Mouse (Mus musculus) limb, embryonic 14.5 days (tissue): ENCODE results near the gene Sds. TPM values are rescaled to one million over a fixed set of nuclear protein-coding genes. Genes with fewer than 3 reads are reported as not detected.

Experiments
- ATAC-seq: fragments of 200-750 bp; cut with Nextera tagmentation; 2 replicates; pipeline ENCODE4 v1.8.0; 2017; ENCODE audit warnings: low read depth, moderate number of reproducible peaks, moderate TSS enrichment; ENCODE audit not compliant: low FRiP score
- DNase-seq: peaks from one replicate; pipeline ENCODE4 v3.0.0-alpha.2; 2015; ENCODE audit warnings: low spot score
- H3K27ac ChIP-seq: fragments of 300-500 bp; sonication (generic); replicated peaks from 2 replicates; pipeline ENCODE4 v1.5.1; 2014; ENCODE audit warnings: low read depth, mild to moderate bottlenecking, low read length, moderate library complexity, mixed read lengths
- H3K27me3 ChIP-seq: fragments of 300-500 bp; sonication (generic); 2 replicates; pipeline ENCODE4 v1.6.1; 2014; ENCODE audit warnings: low read length, mixed read lengths; ENCODE audit not compliant: control insufficient read depth, insufficient read depth
- H3K36me3 ChIP-seq: fragments of 300-500 bp; sonication (generic); 2 replicates; pipeline ENCODE4 v1.6.1; 2014; ENCODE audit warnings: mild to moderate bottlenecking, low read length, moderate library complexity, mixed read lengths; ENCODE audit not compliant: control insufficient read depth, insufficient read depth
- H3K4me1 ChIP-seq: fragments of 300-500 bp; sonication (generic); 2 replicates; pipeline ENCODE4 v1.6.1; 2014; ENCODE audit warnings: antibody characterized with exemption, low read length, mixed read lengths; ENCODE audit not compliant: control insufficient read depth, insufficient read depth
- H3K4me2 ChIP-seq: fragments of 300-500 bp; sonication (generic); replicated peaks from 2 replicates; pipeline ENCODE4 v1.6.1; 2014; ENCODE audit warnings: low read depth, mild to moderate bottlenecking, low read length, moderate library complexity; ENCODE audit not compliant: severe bottlenecking
- H3K4me3 ChIP-seq: fragments of 300-500 bp; sonication (generic); replicated peaks from 2 replicates; pipeline ENCODE4 v1.5.1; 2014; ENCODE audit warnings: low read length
- H3K9ac ChIP-seq: fragments of 300-500 bp; sonication (generic); 2 replicates; pipeline ENCODE4 v1.6.1; 2014; ENCODE audit warnings: mild to moderate bottlenecking, low read depth, low read length, moderate library complexity; ENCODE audit not compliant: severe bottlenecking
- H3K9me3 ChIP-seq: fragments of 300-500 bp; sonication (generic); 2 replicates; pipeline ENCODE4 v1.6.1; 2016; ENCODE audit warnings: low read length; ENCODE audit not compliant: control insufficient read depth
- POLR2A ChIP-seq: fragments of 200-500 bp; IDR thresholded peaks from 2 replicates; pipeline ENCODE4 v1.8.0; 2012; ENCODE audit warnings: inconsistent platforms, mild to moderate bottlenecking, moderate library complexity, borderline replicate concordance; ENCODE audit not compliant: insufficient read depth, insufficient read length; ENCODE audit errors: extremely low read depth
- WGBS: fragments of 180-500 bp; shearing (Covaris S2); extraction: QIAGEN DNeasy Blood & Tissue Kit; methylation state at CpG from one replicate; pipeline ENCODE4 v1.1.7; 2014; 5-methylcytosine and 5-hydroxymethylcytosine counted together
- polyA plus RNA-seq, 2 experiments: library from polyadenylated mRNA; depleted of rRNA in 1 of 2; stranded (reverse) in 1 of 2; unstranded in 1 of 2; fragments of >200 nt; fragmentation: Nextera tagmentation in 1 of 2; extraction: Ambion mirVana in 1 of 2; gene quantifications; 2 replicates each; pipeline versions ENCODE4 v1.2.1 to v1.2.3; 2012 to 2014

The Sds gene
- polyA plus RNA-seq, 2 experiments = 0.10 TPM; not detected in 1

DNA sequence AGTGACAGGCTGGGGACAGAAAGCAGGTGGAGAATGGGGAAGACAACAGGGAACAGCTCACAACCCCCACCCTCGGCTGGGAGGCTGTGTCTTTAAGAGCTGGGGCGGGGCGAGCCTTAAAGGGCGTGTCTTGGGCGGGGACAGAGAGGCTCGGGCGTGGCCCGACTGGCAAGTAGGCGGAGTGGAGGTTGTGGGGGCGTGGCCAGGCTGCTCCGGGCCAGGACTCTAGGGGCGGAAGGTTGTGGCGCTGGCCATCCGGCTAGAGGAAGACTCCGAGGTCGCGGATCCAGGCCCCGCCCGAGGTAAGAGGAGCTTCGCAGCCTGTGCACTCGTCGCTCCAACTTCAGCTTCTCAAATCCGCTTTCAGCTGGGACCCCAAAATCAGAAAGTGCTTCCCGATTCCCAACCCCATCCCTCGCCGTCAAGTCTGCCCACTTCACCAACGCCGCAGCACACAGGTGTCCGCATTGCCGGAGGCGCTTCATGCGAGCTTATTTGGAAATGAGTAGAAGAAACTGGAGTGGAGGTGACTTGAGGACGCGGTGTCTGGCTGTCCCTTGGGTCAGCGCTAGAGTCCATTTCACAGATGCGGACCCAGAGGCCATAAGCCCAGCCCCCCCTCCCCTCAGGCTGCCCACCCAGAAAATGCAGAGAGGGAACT, 34.8 kb downstream of the Sds start, which contains the start of gene Slc8b1:
Gene Slc8b1, plus strand, starts transcription at position 187 of the 661 bp plus-strand sequence.
- Histone ChIP-seq H3K4me2 (peak within 1 kb of the TSS; percentile 58), H3K36me3 (no peaks in the 10 kb centered on the region), H3K4me1 (peaks cover 32% of the 10 kb centered on the region), H3K9me3 (no peaks in the 10 kb centered on the region), H3K27me3 (no peaks in the 10 kb centered on the region), H3K4me3 (peak within 1 kb of the TSS; percentile 47), H3K27ac (no peak within 1 kb of the TSS), H3K9ac (peak within 1 kb of the TSS; percentile 46)
- WGBS = under 1% methylated on average over 31 of the region's 36 CpGs
- ATAC-seq = peak; percentile 85
- TF ChIP-seq POLR2A = no peak
- DNase-seq = peak; percentile 89

DNA sequence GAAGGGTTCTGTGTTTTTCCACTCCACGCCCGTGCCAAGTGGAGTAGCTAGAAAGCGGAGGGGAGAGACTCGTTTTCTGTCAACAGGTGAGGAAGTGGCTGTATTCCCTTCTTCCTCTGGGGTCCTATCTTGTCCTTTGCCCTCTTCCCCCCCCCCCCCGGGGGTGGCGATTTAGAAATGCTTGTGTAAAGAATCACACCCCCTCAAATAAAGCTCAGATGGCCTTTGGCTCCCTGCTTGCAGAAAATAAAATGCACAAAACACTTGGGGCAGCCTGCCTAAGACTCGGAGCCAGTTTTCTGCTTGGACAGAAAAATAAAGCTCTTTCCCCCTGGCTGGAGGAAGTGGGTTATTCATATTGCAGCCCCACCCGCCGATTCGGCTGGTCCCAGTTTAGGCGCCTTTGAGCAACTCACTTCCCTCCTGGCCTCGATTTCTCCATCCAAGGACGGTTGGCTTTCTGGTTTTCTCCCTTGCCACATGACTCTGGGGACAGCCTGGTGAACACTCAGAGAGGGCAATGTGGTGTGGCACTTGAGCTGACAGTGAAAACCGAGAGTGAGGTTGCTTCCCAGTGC, 35.4 kb downstream of the Sds start:
- peak overlapping the region; percentile 47 for H3K4me3 ChIP-seq
- H3K27ac ChIP-seq = no peak overlapping the region
- H3K36me3 ChIP-seq = no peaks in the 10 kb centered on the region
- H3K27me3 ChIP-seq = no peaks in the 10 kb centered on the region
- H3K9me3 ChIP-seq = no peaks in the 10 kb centered on the region
- WGBS = 29% methylated on average over 13 of the region's 14 CpGs
- H3K4me2 ChIP-seq = peak overlapping the region; percentile 58
- DNase-seq (no peak), ATAC-seq (no peak)
- H3K9ac ChIP-seq = no peak overlapping the region
- no peak for TF ChIP-seq POLR2A
- peaks cover 36% of the 10 kb centered on the region for H3K4me1 ChIP-seq

DNA sequence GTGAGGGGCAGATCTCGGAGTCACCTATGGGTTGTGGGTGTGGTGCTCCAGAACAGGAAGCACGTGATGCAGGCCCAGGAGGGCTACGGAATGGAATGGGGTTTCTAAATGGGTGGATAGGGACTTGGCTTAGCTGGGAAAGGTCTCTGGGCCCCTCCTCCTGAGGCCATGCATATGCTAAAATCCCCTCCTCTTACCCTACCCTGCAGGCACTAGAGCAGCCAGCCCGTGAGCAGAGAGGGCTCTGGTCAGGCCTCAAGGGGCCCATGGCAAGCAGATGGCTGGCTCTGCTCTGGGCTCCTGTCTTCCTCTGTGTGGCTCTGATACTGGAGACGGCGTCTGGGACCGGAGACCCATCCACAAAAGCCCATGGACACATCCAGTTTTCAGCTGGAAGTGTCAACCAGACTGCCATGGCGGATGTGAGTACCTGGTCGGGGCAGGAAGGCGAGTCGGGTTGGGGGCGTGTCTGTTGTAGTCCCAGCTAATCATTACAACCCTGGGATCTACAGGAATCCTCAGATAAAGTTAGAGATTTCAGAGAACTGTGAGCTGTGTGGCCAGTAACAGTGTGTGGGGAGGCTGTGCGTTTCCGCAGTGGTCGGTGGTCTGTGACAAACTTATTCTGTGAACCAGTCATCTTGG, 36.7 kb downstream of the Sds start:
- 41% methylated on average over 15 of the region's 15 CpGs for WGBS

DNA sequence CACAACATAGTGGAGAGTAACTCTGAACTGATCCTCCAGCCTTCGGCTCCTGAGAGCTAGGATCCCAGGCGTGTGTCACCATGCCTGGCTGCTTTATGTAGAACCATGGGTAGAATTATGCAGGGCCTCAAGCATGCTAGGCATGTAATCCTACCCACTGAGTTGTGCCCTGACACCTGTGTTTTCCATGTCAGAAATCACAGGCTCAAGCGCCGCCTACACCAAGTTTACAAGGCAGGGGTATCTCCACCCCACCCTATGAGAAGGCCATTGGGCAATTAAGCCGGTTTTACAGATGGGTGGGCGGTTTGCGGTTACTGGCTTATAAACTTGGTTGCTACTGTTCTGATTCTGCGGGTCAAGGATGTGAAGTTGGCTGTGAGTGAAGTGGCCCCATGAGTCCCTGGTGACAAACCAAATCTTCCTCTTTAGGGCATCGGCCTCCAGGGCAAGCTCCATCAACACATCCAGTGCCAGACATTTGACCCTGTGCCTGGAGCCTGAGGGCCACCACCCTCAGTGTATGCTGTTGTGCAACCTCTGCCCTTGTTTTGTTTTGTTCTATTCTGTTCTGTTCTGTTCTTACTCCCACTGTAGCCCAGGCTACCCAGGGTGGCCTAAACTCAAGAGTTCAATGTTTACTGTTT, 37.8 kb downstream of the Sds start:
- Histone ChIP-seq H3K27ac (no peak overlapping the region), H3K36me3 (no peaks in the 10 kb centered on the region), H3K9me3 (no peaks in the 10 kb centered on the region), H3K4me2 (no peak overlapping the region), H3K4me1 (peaks cover 36% of the 10 kb centered on the region), H3K9ac (no peak overlapping the region), H3K27me3 (no peaks in the 10 kb centered on the region), H3K4me3 (no peak overlapping the region)
- TF ChIP-seq POLR2A = no peak
- DNase-seq = peak; percentile 20
- 37% methylated on average over 9 of the region's 9 CpGs for WGBS
- peak; percentile 16; the same call in 1 of the 2 replicates for ATAC-seq

More for the DNA sequence above, 36.7 kb downstream of the Sds start:
- Histone ChIP-seq H3K4me1 (peaks cover 36% of the 10 kb centered on the region), H3K4me3 (no peak overlapping the region), H3K9me3 (no peaks in the 10 kb centered on the region), H3K27me3 (no peaks in the 10 kb centered on the region), H3K27ac (no peak overlapping the region), H3K4me2 (no peak overlapping the region), H3K36me3 (no peaks in the 10 kb centered on the region), H3K9ac (no peak overlapping the region)
- no peak for TF ChIP-seq POLR2A
- ATAC-seq (no peak), DNase-seq (no peak)

DNA sequence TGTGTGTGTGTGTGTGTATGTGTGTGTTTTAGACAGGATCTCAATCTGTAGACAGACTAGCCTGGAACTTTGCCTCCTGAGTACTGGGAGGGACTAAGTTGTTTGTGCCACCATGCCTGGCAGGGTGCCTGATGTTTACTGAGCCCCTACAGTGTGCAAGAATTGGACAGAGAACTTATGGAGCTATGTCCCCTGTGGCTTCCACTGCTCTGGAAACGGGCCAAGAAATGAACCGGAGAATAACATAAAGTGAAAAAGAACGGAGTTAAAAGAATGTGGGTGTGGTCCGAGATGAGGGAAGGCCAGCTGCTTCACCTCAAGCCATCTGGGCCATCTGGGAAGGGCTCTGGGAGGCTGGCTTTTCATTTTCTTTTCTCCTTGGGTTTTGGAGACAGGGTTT, 38.4 kb downstream of the Sds start:
- ATAC-seq (no peak), DNase-seq (peak; percentile 79)
- no peak for TF ChIP-seq POLR2A
- Histone ChIP-seq H3K27me3 (no peaks in the 10 kb centered on the region), H3K4me1 (peaks cover 36% of the 10 kb centered on the region), H3K36me3 (no peaks in the 10 kb centered on the region), H3K9ac (no peak overlapping the region), H3K4me2 (no peak overlapping the region), H3K4me3 (no peak overlapping the region), H3K27ac (no peak overlapping the region; the same call in 1 of the 2 replicates), H3K9me3 (no peaks in the 10 kb centered on the region)
- WGBS = 4% methylated on average over 4 of the region's 4 CpGs
